In genomic region chr8:112030663-112031062, GRCm38 (mm10) we compare ENCODE assay signal across 23 mouse cellular contexts.
"Had no signal": no experiment of that assay in that cellular context is flagged by ENCODE, and none has a peak within 500 bp of the region (broad histone marks: within the 10 kb centered on the region; RNA-seq: fewer than 3 reads in every experiment).

No protein-coding gene starts in this region.

- H3K4me1 ChIP-seq: heart, embryonic 13.5 days; heart, embryonic 15.5 days; hindbrain, embryonic 13.5 days; hindbrain, embryonic 15.5 days; intestine, embryonic 15.5 days had no signal

- H3K27ac ChIP-seq: heart, embryonic 10.5 days; heart, embryonic 13.5 days; heart, embryonic 15.5 days; hindbrain, embryonic 13.5 days; hindbrain, embryonic 15.5 days; hindbrain, postnatal 0 days; intestine, embryonic 15.5 days; layer of hippocampus, adult 2 months; left cerebral cortex, adult 2 months; limb, embryonic 10.5 days; limb, embryonic 12.5 days had no signal

- H3K9me3 ChIP-seq: heart, embryonic 10.5 days; heart, embryonic 13.5 days; heart, embryonic 15.5 days; hindbrain, embryonic 13.5 days; hindbrain, embryonic 15.5 days; intestine, embryonic 15.5 days; limb, embryonic 10.5 days; limb, embryonic 12.5 days had no signal

- H3K4me3 ChIP-seq: heart, embryonic 10.5 days; heart, embryonic 13.5 days; heart, embryonic 15.5 days; hindbrain, embryonic 13.5 days; hindbrain, embryonic 15.5 days; intestine, embryonic 15.5 days; layer of hippocampus, adult 2 months; left cerebral cortex, adult 2 months; limb, embryonic 10.5 days; limb, embryonic 12.5 days had no signal

- H3K9ac ChIP-seq: forebrain, postnatal 0 days; heart, embryonic 13.5 days; heart, embryonic 15.5 days; hindbrain, embryonic 13.5 days; hindbrain, embryonic 15.5 days; intestine, embryonic 15.5 days; limb, embryonic 12.5 days had no signal

- DNase-seq: forebrain, postnatal 0 days; gastrocnemius, postnatal 14 days; gastrocnemius, postnatal 36 days; heart, adult 18-20 months; heart, postnatal 14 days; heart, postnatal 36 days; kidney, adult 18-20 months; kidney, adult 8-10 months; kidney, postnatal 10 days; kidney, postnatal 25 days; kidney, postnatal 4 days had no signal

- H3K36me3 ChIP-seq: heart, embryonic 10.5 days; heart, embryonic 13.5 days; heart, embryonic 15.5 days; hindbrain, embryonic 13.5 days; hindbrain, embryonic 15.5 days; intestine, embryonic 15.5 days; limb, embryonic 10.5 days; limb, embryonic 12.5 days had no signal

- H3K27me3 ChIP-seq: heart, embryonic 13.5 days; heart, embryonic 15.5 days; hindbrain, embryonic 13.5 days; hindbrain, embryonic 15.5 days; intestine, embryonic 15.5 days; limb, embryonic 12.5 days had no signal

- ATAC-seq: forebrain, postnatal 0 days; hindbrain, postnatal 0 days; intestine, embryonic 15.5 days; intestine, postnatal 0 days had no signal

- H3K4me2 ChIP-seq: heart, embryonic 13.5 days; heart, embryonic 15.5 days; hindbrain, embryonic 13.5 days; hindbrain, embryonic 15.5 days; intestine, embryonic 15.5 days; limb, embryonic 12.5 days had no signal
